ENCODE assay signal across 11 mouse cellular contexts in the genomic region with DNA sequence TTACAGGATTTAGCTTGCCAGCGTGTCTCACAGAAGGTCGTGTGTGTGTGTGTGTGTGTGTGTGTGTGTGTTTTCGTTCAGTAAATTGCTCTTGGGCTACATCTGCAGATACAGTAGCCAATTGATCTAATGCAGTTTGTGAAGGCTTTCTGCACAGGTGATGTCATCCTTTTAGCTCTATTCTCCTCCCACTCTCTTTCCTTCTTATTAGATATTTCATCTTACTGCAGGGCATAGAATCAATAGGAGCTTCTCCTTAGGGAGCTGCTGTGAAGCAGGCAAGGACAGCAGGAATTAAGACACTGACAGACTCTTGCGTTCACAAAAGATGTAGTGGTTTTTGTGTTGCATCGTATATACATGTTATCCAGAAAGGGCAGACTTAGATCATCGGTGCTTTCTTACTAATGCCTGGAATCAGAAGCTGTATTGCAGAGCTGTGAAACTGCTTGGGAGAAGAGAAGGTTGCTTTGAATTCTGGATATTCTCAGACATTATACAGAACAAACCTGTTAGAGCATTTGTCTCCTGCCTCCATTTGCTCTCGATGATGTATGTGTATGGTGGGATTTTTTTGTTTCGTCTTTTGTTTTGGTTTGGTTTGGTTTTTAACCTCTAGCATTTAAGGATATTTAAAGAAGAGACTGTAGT.
DNase-seq lines count a peak whose midpoint lies in the region; ATAC-seq lines count a peak whose summit lies in the region.
"Had no signal": no experiment of that assay in that cellular context is flagged by ENCODE, and none has a peak within 500 bp of the region (broad histone marks: within the 10 kb centered on the region; RNA-seq: fewer than 3 reads in every experiment).

No protein-coding gene starts in this region.

- no peaks in the 10 kb centered on the region for H3K27me3 ChIP-seq in hindbrain, embryonic 16.5 days (replicated peaks; ENCODE audit: control insufficient read depth, insufficient read depth, low read length)
- no peaks in the 10 kb centered on the region for H3K27me3 ChIP-seq in neural tube, embryonic 14.5 days (ENCODE audit: control insufficient read depth, insufficient read depth, low read length)
- no peaks in the 10 kb centered on the region for H3K27me3 ChIP-seq in intestine, embryonic 16.5 days (replicated peaks; ENCODE audit: control insufficient read depth, insufficient read depth, low read length)
- no peaks in the 10 kb centered on the region for H3K27me3 ChIP-seq in heart, embryonic 10.5 days (ENCODE audit: insufficient read depth, poor library complexity, severe bottlenecking)

- peak overlapping the region; percentile 41 for H3K4me3 ChIP-seq in hindbrain, embryonic 16.5 days (ENCODE audit: low read length)
- H3K4me3 ChIP-seq in neural tube, embryonic 14.5 days (ENCODE audit: low read depth, low read length): peak overlapping the region; percentile 30
- no peak overlapping the region for H3K4me3 ChIP-seq in intestine, embryonic 16.5 days (ENCODE audit: low read length)
- H3K4me3 ChIP-seq in heart, embryonic 10.5 days: no peak overlapping the region
- H3K4me3 ChIP-seq: heart, adult 2 months had no signal

- 49% methylated on average over 8 of the region's 8 CpGs for WGBS in hindbrain, embryonic 16.5 days
- WGBS in neural tube, embryonic 14.5 days: 61% methylated on average over 8 of the region's 8 CpGs
- WGBS in intestine, embryonic 16.5 days: 73% methylated on average over 8 of the region's 8 CpGs
- WGBS in heart, embryonic 10.5 days: 88% methylated on average over 8 of the region's 8 CpGs

- H3K36me3 ChIP-seq in hindbrain, embryonic 16.5 days (ENCODE audit: control insufficient read depth, insufficient read depth, low read length): no peaks in the 10 kb centered on the region
- no peaks in the 10 kb centered on the region for H3K36me3 ChIP-seq in neural tube, embryonic 14.5 days (ENCODE audit: control insufficient read depth, insufficient read depth, low read length)
- no peaks in the 10 kb centered on the region for H3K36me3 ChIP-seq in intestine, embryonic 16.5 days (ENCODE audit: control insufficient read depth, insufficient read depth, low read length)
- H3K36me3 ChIP-seq in heart, embryonic 10.5 days: no peaks in the 10 kb centered on the region

- no peaks in the 10 kb centered on the region for H3K9me3 ChIP-seq in hindbrain, embryonic 16.5 days (ENCODE audit: control insufficient read depth, low read length)
- no peaks in the 10 kb centered on the region for H3K9me3 ChIP-seq in neural tube, embryonic 14.5 days (ENCODE audit: control insufficient read depth, low read length)
- no peaks in the 10 kb centered on the region for H3K9me3 ChIP-seq in intestine, embryonic 16.5 days (ENCODE audit: control insufficient read depth, low read length)
- no peaks in the 10 kb centered on the region for H3K9me3 ChIP-seq in heart, embryonic 10.5 days

- H3K9ac ChIP-seq in hindbrain, embryonic 16.5 days (ENCODE audit: low read depth, low read length): peak overlapping the region; percentile 65
- peak overlapping the region; percentile 55 for H3K9ac ChIP-seq in neural tube, embryonic 14.5 days (replicated peaks; ENCODE audit: low read depth, low read length)
- H3K9ac ChIP-seq in intestine, embryonic 16.5 days (ENCODE audit: low read depth, low read length): no peak overlapping the region

- H3K4me1 ChIP-seq in hindbrain, embryonic 16.5 days (ENCODE audit: control insufficient read depth, insufficient read depth, low read depth, low read length): no peaks in the 10 kb centered on the region; the same call in 1 of the 2 replicates
- H3K4me1 ChIP-seq in neural tube, embryonic 14.5 days (ENCODE audit: control insufficient read depth, insufficient read depth, low read length): peaks cover 3% of the 10 kb centered on the region; the same call in 1 of the 2 replicates
- H3K4me1 ChIP-seq in intestine, embryonic 16.5 days (ENCODE audit: control insufficient read depth, insufficient read depth, low read length): peaks cover 7% of the 10 kb centered on the region; the same call in 1 of the 2 replicates
- H3K4me1 ChIP-seq in heart, embryonic 10.5 days: peaks cover 9% of the 10 kb centered on the region; the same call in 1 of the 2 replicates

- peak overlapping the region; percentile 82 for H3K27ac ChIP-seq in hindbrain, embryonic 16.5 days (ENCODE audit: low read depth, low read length)
- peak overlapping the region; percentile 73 for H3K27ac ChIP-seq in neural tube, embryonic 14.5 days (ENCODE audit: low read depth, low read length)
- H3K27ac ChIP-seq in intestine, embryonic 16.5 days (ENCODE audit: low read length): no peak overlapping the region
- H3K27ac ChIP-seq in heart, embryonic 10.5 days: no peak overlapping the region
- H3K27ac ChIP-seq: heart, adult 2 months had no signal

- DNase-seq in layer of hippocampus, adult 18-20 months (ENCODE audit: low spot score in 2 of 2): peak; percentile 9 to 32
- no peak for DNase-seq in layer of hippocampus, postnatal 14 days (ENCODE audit: low spot score in 2 of 2)
- DNase-seq in cerebellum, postnatal 10 days: peak; percentile 15 to 16
- DNase-seq in heart, adult 9 months (ENCODE audit: low spot score in 2 of 2): no peak
- no peak for DNase-seq in heart, embryonic 10.5 days (ENCODE audit: low spot score)
- DNase-seq: heart, adult 2 months; kidney, adult 8-10 months; lung, postnatal 36 days had no signal

- H3K4me2 ChIP-seq in hindbrain, embryonic 16.5 days (ENCODE audit: low read length): peak overlapping the region; percentile 47
- peak overlapping the region; percentile 41 for H3K4me2 ChIP-seq in neural tube, embryonic 14.5 days (ENCODE audit: low read depth, low read length)
- no peak overlapping the region for H3K4me2 ChIP-seq in intestine, embryonic 16.5 days (ENCODE audit: low read depth, low read length)

- peak; percentile 84 for ATAC-seq in hindbrain, embryonic 16.5 days
- peak; percentile 63 for ATAC-seq in neural tube, embryonic 14.5 days (ENCODE audit: low read depth)
- no peak for ATAC-seq in intestine, embryonic 16.5 days

Comparison
In these comparisons a context has a peak if more than half of its experiments do, and no peak if none do; other contexts are left out.
1. DNase-seq: peak in layer of hippocampus, adult 18-20 months (2 of 2) and cerebellum, postnatal 10 days (2 of 2); none in layer of hippocampus, postnatal 14 days (0 of 2), heart, adult 9 months (0 of 2) and heart, embryonic 10.5 days (single experiment).
2. H3K27ac ChIP-seq: peak in hindbrain, embryonic 16.5 days (single experiment) and neural tube, embryonic 14.5 days (single experiment); none in intestine, embryonic 16.5 days (single experiment) and heart, embryonic 10.5 days (single experiment).
3. H3K4me3 ChIP-seq: peak in hindbrain, embryonic 16.5 days (single experiment) and neural tube, embryonic 14.5 days (single experiment); none in intestine, embryonic 16.5 days (single experiment) and heart, embryonic 10.5 days (single experiment).